Mouse (Mus musculus): ENCODE measurements around the gene Ywhab.

Gene Ywhab

DNA sequence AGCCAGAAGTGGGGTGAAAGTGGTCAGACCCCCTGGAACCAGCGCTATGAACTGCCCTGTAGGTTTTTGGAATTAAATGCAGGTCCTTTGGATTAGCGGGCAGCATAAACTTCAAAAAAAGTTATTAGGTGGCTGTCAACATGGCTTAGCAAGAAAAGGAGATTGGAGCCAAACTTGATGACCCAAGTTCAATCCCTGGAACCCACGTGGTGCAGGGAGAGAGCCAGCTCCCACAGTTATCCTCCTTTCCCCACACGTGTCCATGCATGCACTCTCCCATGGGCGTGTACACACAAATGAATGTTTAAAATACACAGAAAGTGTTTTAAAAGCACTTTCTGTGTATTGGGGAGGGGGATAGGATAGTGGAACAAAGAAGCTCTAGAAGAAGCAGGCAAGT lies 15.7 kb downstream of the Ywhab start:
- DNase-seq: no peak

DNA sequence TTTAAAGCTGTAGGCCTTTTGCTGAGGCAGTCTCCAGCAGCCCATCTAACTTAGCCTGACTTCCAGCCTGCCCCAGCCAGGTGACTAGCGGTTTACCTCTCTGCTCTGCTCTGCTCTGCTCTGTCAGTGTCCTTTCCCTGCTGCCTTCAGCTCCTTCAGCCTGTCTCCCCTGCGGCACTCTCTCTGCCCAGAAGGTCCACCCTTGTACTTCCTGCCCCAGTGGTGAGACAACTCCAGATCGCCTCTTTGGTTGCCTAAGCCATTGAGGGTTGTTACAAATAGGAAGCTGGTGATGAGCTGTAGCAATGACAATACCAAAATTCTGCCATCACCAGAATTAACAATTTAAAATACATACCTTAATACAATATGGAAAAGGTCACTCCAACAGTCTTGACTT lies 16.2 kb downstream of the Ywhab start:
- DNase-seq: no peak

DNA sequence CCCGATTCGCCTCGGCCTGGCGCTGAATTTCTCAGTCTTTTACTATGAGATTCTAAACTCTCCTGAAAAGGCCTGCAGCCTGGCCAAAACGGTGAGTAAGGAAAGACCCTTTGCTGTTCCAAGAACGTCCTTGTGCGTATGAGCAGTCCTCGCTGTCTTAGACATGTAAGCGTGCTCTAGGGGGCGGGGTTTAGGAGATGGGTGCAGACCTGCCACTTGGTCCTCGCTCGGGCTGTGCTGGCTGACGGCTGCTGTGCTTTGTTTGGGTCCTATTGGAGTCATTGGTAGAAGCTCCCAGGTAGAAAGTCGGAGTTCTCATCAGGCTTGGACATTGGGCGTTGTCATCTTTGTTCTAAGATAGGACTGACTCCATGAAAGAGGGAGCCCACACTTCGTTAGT lies 20.5 kb downstream of the Ywhab start:
- no peak for DNase-seq

DNA sequence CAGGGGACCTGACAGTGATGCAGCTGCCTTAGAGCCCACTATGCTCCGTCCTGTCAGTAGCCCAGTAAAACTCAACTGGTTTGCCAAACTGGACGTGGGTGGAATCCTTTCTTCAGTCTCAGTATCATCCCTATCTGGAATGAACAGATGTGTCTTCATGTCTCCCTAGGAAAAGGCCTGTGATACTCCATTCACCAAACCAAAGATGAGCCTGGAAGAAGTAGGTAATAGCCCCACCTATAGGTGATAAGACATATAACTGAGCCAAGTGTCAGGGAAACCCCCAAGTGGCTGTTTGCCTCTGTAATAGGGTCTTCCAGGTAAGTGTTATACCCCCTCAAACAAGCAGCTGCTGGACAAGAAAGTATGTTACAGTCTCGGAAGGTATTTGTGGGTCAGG lies 24.1 kb downstream of the Ywhab start:
- DNase-seq: no peak

DNA sequence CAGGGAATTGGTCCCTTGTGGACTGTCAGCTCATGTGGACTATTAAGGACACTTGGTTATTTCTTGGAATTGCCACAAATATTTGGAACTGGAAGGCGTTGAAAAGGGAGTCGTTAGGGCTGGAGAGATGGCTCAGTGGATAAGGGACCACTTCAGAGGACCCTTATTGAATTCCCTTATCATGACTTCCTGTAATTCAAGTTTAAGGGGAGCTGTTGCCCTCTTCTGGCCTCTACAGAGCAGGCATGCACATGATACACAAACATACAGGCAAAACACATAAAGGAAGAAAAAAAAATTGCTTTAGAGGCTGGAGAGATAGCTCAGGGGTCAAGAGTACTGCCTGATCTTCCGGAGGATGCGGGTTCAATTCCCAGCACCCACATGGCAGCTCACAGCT lies 25.2 kb downstream of the Ywhab start:
- DNase-seq: no peak

DNA sequence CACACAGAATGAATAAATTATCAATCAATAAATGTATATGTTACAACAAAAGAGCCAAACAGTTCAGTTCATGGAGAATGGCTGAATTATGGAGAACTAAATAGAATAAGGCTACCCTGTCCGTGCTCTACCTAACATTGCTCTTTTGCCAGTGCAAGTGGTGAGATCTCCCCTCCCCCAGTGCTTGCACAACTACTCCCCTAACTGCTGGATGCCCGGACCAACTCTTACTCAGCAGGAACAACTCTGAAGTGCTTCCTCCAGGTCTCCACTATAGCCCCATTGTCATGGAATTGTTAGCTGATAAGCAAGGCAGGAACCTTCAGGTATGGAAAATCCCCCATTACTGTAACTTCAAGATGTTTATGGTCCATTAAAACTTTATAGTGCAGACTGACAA lies 27.3 kb downstream of the Ywhab start:
- DNase-seq: no peak

DNA sequence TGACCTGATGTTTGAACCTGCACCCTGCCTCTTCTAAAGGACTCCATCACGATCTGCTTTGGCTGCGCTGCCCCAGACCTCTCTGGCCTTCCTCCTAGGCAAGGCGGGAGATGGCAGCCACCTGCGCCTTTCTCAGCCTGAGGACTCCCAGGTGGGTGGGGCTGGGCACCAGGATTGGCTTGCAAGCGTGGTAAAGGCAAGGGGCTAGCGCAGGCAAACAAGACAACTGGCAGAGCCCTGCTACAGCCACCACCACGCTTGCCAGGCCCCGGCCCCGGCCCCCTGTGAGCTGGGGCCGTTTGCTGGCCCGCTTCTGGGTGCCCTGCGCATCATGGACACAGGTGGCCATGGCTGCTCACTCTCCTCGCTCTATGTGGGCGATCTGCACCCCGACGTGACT lies 30.4 kb downstream of the Ywhab start, which contains the start of gene Pabpc1l:
Gene Pabpc1l, plus strand, starts transcription at position 301 of the 400 bp plus-strand sequence.
- no peak for DNase-seq

DNA sequence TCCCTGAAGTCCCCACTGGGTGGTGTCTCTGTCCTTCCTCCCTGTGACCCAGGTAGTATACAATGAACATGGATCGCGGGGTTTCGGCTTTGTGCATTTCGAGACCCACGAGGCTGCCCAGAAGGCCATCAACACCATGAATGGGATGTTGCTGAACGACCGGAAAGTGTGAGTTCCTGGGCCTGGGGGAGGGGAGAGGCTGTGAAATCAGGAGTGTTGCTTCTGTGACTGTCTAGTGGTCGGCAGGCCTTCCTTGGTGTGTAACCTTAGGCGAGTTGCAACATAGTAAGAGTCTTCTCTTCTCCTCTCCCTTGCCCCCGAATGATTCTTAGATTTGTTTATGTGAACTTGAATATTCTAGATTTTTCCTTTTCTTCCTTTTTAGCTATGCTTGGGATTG lies 36.4 kb downstream of the Ywhab start:
- no peak for DNase-seq

DNA sequence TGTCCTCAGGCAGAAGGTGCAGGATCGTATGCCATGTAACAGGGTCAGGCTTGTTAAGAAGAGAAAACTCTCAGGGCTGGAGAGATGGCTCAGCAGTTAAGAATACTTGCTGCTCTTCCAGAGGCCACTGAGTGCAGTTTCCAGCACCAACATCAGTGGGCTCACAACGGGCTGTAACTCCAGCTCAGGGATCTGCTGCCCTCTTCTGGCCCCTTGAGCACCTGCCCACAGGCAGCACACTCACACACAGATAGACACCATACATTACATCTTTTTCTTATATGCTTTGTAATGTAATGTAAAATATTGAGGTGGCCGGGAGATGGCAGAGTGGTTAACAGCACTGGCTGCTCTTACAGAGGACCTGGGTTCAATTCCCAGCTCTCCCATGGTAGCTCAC lies 38.2 kb downstream of the Ywhab start:
- no peak for DNase-seq

DNA sequence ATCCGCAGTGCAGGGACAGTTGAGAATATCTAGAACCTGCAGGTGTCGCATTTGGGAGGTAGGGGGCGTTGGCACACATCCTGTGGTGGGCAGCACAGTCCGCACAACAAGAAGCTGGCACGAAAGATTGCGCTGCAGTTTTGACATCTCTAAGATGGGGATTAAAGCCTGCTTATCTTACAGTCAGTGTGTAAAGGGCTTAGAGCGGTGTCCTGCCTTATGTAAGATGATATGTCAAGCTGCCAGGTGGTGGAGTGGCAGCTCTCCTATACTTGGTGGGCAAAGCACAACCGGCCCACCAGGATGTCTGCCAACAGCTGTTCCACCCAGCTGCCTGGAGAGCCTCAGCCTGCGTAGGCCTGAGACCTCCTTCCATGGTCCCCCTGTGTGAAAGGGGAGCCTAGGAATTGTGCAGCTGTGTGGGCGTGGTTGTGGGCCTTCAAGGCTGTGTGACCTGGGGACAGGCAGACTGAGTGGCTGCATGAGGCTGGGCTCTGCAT lies 41.8 kb downstream of the Ywhab start:
- no peak for DNase-seq

DNA sequence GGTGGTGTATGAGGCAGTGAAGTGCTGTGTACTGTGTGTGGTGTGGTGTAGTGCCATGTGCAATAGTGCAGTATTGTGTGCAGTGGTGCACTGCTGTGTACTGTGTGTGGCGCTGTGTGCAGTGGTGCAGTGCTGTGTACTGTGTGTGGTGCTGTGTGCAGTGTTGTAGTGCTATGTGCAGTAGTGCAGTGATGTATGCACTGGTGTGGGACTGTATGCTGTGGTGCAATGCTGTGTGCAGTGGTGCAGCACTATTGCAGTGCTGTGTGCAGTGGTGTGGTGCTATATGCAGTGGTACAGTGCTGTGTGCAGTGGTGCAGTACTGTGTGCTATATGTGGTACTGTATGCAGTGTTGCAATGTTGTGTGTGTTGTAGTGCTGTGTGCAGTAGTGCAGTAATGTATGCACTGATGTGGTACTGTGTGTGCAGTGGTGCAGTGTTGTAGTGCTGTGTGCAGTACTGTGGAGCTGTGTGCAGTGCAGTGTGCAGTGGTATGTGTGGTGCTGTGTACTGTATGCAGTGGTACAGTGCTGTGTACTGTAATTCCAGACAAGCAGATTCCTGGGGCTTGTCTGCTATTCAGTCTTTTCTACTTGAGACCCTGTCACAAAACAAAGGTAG lies 43.8 kb downstream of the Ywhab start:
- no peak for DNase-seq

DNA sequence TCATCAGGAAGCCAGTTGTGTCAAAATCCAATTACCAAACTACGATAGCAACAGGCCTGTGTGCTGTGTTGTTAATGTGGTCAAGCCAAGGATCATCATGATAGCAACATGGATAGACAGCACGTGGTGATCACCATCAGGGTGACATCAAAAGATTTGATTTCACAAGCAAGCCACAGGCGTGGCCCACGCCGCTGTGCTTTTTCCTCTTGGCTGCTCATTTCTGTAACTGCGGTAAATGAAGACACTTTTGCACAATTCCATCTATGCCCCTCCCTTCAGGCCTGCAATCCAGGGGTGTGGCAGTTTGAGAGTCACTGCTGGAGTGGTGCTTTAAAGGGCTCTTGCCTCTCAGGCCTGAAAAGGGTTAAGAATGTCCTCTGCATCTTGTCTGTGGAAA lies 46.2 kb downstream of the Ywhab start:
- no peak for DNase-seq

DNA sequence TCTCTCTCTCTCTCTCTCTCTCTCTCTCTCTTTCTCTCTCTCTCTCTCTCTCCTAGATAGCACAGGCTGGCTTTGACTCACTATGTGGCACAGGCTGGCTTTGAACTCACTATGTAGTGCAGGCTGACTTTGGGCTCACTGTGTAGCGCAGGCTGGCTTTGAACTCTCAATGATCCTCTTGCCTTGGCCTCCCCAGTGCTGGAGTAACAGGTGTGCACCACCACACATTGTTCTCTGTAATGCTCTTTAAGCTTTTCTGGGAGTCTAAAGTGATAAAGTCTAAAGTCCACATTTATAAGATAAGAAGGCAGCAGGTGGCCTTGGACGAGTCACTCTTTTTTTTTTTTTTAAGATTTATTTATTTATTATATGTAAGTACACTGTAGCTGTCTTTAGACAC lies 46.8 kb downstream of the Ywhab start:
- DNase-seq: no peak

DNA sequence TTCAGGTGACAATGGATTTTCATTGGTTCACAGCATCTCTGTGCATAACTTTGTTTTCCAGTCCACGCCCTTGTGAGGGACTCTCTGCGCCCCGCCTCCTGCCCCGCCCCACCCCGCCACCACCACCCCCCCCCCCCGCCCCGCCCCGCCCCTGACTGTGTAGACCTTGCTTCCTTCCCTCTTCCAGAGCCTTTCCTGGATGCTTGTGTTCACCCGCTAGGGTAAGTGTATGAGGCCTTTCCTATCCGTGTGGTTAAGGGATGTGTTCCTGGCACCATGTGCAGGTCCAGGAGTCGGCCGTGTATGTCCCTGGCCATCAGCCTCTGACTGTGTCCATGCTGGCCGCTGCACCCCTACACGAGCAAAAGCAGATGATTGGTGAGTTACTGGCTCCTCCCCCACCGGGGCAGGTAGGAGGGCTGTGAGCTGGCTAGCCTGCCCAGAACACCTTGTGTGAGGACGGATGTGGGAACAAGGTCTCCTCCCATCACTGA lies 52.5 kb downstream of the Ywhab start:
- peak; percentile 78 for DNase-seq

DNA sequence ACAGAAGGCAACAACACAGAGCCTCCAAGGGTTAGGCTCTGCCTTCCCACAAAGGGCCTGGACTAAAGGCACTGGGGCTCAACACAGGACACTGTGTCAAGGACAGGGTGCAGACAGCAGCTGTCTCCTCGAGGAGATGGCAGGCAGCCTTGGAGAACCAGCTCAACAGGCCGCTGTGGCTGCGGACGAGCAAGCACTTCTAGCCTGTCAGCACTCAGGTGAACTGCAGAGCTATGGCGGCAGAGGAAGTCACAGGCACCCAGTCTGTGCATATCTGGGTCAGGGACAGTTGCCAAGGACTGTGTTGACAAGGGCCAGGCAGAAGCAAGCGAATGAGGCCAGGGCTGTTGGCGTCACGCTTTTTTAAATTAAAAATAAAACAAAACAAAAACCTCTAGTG lies 59.0 kb downstream of the Ywhab start:
- DNase-seq: peak; percentile 89

DNA sequence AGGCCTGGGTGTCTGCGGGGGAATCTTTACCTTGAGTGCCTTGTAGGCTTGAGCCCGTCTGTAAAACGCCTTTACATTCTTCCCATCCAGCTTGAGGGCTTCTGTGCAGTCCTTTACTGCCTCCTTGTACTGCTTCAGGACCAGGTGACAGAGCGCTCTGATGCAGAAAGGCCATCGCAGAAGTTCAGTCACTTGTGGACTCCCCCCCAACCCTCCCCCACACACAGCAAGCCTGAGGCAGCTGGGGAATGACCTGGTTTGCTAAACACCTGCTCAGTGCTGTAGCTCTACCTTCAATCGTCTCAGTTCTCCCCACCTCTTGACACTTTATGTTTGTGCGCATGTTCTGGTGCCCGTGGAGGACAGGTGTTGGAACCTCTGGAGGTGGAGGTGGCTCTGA lies 59.9 kb downstream of the Ywhab start:
- no peak for DNase-seq

DNA sequence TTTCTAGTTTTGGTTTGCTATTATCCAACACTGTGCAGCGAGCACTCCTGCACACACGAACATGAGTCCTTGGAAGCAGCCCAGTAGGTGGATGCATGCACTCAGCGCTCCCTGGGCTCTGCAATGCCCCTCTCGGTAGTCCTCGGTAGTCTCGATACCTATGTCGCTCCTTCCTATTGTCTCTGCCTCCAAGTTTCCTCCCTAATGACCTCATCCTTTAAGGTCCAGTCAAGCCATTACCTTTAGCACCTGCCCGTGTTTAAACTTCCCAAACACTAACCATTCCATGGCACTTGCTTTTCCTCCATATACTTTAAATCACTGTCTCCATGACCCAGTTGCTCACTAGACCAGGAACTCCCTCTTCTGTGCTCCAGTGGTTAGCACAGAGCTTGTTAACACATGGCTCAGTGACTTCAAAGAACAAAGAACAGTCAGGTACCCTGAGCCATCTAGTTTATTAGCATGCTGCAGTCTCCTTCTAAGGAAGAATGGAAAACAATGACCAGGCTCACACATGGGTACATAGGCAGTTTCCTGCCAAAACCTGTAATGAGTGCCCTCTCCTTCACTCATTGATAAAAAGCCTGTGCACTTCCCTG lies 65.0 kb downstream of the Ywhab start:
- DNase-seq: no peak

Data from cerebellum, adult 9-10 months (tissue).